Mouse (Mus musculus): ENCODE measurements at regions not wholly inside any gene's neighbourhood (a gene's known extent, or its start where the extent isn't known, plus 50 kb on each side); places are given as distances from the start of the nearest gene placed in this dataset.

DNA sequence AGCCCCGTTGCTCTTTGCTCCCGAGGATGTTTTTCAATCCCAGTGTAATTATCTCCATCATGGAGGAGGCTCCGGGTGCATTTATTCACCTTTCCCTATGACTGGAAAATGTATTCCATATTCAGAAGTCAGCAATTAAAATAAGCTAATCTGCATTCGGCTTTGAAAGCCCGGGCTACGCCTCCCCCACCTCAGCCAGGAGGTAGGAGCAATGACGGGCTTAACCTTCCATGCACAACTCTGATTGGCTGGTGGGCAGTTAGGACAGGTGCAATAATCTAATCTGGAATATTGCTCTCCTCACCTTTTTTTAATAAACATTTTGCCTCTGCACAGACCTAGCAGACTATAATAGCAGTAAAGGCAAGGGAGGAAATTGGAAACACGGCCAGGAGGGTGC is 629.3 kb downstream of the Lmo4 start:
- WGBS (ENCODE audit: insufficient replicate concordance): 83% methylated on average over 8 of the region's 8 CpGs
- Histone ChIP-seq H3K27me3 (ENCODE audit: insufficient read depth, low read length) (no peaks in the 10 kb centered on the region), H3K4me3 (ENCODE audit: low read depth, low read length) (no peak overlapping the region), H3K4me1 (ENCODE audit: insufficient read depth) (no peaks in the 10 kb centered on the region), H3K4me2 (ENCODE audit: low read depth, low read length) (no peak overlapping the region), H3K9me3 (ENCODE audit: low read length) (no peaks in the 10 kb centered on the region), H3K9ac (replicated peaks) (no peak overlapping the region), H3K27ac (ENCODE audit: low read depth) (no peak overlapping the region), H3K36me3 (replicated peaks; ENCODE audit: insufficient read depth, low read length) (no peaks in the 10 kb centered on the region)
- TF ChIP-seq CTCF (IDR thresholded peaks at IDR 0.05; ENCODE audit: low read depth): no peak
- no peak for TF ChIP-seq EP300 (IDR thresholded peaks at IDR 0.05; ENCODE audit: low read depth)
- no peak for DNase-seq
- no peak for ATAC-seq

DNA sequence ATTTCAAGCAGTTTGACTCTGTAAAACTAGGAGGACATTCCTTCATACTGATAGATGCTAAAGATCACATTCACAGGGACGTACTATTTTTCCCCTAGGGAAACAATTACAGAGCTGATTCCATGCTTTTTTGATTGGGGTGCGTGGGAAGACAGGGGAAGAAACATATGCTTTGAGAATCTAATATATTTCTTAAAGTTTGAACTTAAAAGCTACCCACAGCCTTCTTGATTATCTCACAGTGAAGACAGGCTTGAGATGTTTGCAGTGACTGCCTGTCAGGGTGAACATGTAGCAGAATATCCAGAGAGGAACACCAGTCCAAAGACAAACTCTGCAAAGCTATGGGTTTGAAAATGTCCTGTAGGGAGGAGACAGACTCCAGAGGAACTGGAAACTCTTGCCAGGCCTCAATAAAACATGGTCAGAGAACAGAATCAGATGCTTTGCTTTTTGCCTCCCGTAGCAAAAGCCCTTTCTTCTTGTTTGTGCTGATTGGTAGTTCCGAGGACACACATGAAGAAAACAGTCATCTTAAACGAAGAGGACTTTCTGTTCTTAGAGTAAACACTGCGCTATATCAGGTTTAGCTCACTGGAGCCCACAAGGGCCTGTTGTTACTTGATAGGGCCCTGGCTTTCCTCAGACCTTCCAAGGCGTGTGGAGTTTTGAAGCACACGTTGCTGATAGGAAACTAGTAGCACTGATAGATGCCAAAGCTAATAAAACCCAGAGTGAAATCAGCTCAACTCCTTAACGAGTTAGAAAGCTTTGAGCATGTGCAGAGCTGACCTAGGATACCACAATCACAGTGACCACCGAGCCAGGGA is 630.8 kb downstream of the Lmo4 start:
- no peak overlapping the region for H3K4me3 ChIP-seq (ENCODE audit: low read depth, low read length)
- DNase-seq (no peak), ATAC-seq (no peak)
- no peak overlapping the region for H3K9ac ChIP-seq (replicated peaks)
- WGBS (ENCODE audit: insufficient replicate concordance): 58% methylated on average over 10 of the region's 10 CpGs
- H3K27me3 ChIP-seq (ENCODE audit: insufficient read depth, low read length): no peaks in the 10 kb centered on the region
- no peaks in the 10 kb centered on the region for H3K9me3 ChIP-seq (ENCODE audit: low read length)
- H3K4me2 ChIP-seq (ENCODE audit: low read depth, low read length): no peak overlapping the region
- no peak overlapping the region for H3K27ac ChIP-seq (ENCODE audit: low read depth)
- no peaks in the 10 kb centered on the region for H3K36me3 ChIP-seq (replicated peaks; ENCODE audit: insufficient read depth, low read length)
- peak; percentile 68; the same call in 1 of the 2 replicates for TF ChIP-seq EP300 (IDR thresholded peaks at IDR 0.05; ENCODE audit: low read depth)
- TF ChIP-seq CTCF (IDR thresholded peaks at IDR 0.05; ENCODE audit: low read depth): no peak
- no peaks in the 10 kb centered on the region for H3K4me1 ChIP-seq (ENCODE audit: insufficient read depth)

GRCm38 (mm10) chr3:143569930-143570329 is 635.1 kb downstream of the Lmo4 start:
- no peak overlapping the region for H3K9ac ChIP-seq (replicated peaks)
- ATAC-seq: no peak
- WGBS (ENCODE audit: insufficient replicate concordance): 68% methylated on average over 6 of the region's 6 CpGs
- H3K9me3 ChIP-seq (ENCODE audit: low read length): no peaks in the 10 kb centered on the region
- no peak for TF ChIP-seq CTCF (IDR thresholded peaks at IDR 0.05; ENCODE audit: low read depth)
- H3K4me2 ChIP-seq (ENCODE audit: low read depth, low read length): no peak overlapping the region
- H3K27ac ChIP-seq (ENCODE audit: low read depth): no peak overlapping the region
- no peaks in the 10 kb centered on the region for H3K27me3 ChIP-seq (ENCODE audit: insufficient read depth, low read length)
- no peak for DNase-seq
- H3K36me3 ChIP-seq (replicated peaks; ENCODE audit: insufficient read depth, low read length): no peaks in the 10 kb centered on the region
- H3K4me1 ChIP-seq (ENCODE audit: insufficient read depth): no peaks in the 10 kb centered on the region
- H3K4me3 ChIP-seq (ENCODE audit: low read depth, low read length): no peak overlapping the region

GRCm38 (mm10) chr3:143565067-143565466 is 640.0 kb downstream of the Lmo4 start:
- Histone ChIP-seq H3K36me3 (replicated peaks; ENCODE audit: insufficient read depth, low read length) (no peaks in the 10 kb centered on the region), H3K4me1 (ENCODE audit: insufficient read depth) (no peaks in the 10 kb centered on the region), H3K4me2 (ENCODE audit: low read depth, low read length) (no peak overlapping the region), H3K9ac (replicated peaks) (no peak overlapping the region), H3K4me3 (ENCODE audit: low read depth, low read length) (no peak overlapping the region), H3K9me3 (ENCODE audit: low read length) (no peaks in the 10 kb centered on the region), H3K27me3 (ENCODE audit: insufficient read depth, low read length) (no peaks in the 10 kb centered on the region), H3K27ac (ENCODE audit: low read depth) (no peak overlapping the region)
- WGBS (ENCODE audit: insufficient replicate concordance): 67% methylated on average over 4 of the region's 4 CpGs
- no peak for ATAC-seq
- TF ChIP-seq CTCF (IDR thresholded peaks at IDR 0.05; ENCODE audit: low read depth) (no peak), EP300 (IDR thresholded peaks at IDR 0.05; ENCODE audit: low read depth) (no peak)
- no peak for DNase-seq

- no peak overlapping the region for H3K4me2 ChIP-seq (ENCODE audit: low read depth, low read length)
- TF ChIP-seq CTCF (IDR thresholded peaks at IDR 0.05; ENCODE audit: low read depth) (no peak), EP300 (IDR thresholded peaks at IDR 0.05; ENCODE audit: low read depth) (no peak)
- H3K9me3 ChIP-seq (ENCODE audit: low read length): no peaks in the 10 kb centered on the region
- no peak overlapping the region for H3K9ac ChIP-seq (replicated peaks)
- DNase-seq: no peak
- no peaks in the 10 kb centered on the region for H3K27me3 ChIP-seq (ENCODE audit: insufficient read depth, low read length)
- no peak for ATAC-seq
- 50% methylated on average over 3 of the region's 3 CpGs for WGBS (ENCODE audit: insufficient replicate concordance)
- H3K27ac ChIP-seq (ENCODE audit: low read depth): no peak overlapping the region
- no peaks in the 10 kb centered on the region for H3K36me3 ChIP-seq (replicated peaks; ENCODE audit: insufficient read depth, low read length)
- no peak overlapping the region for H3K4me3 ChIP-seq (ENCODE audit: low read depth, low read length)
- H3K4me1 ChIP-seq (ENCODE audit: insufficient read depth): no peaks in the 10 kb centered on the region
These were observed 661.0 kb upstream of the Pkn2 start for GRCm38 (mm10) chr3:143542811-143543210.

- no peak for DNase-seq
These were observed 646.2 kb upstream of the Pkn2 start for GRCm38 (mm10) chr3:143527982-143528381.

More at GRCm38 (mm10) chr3:143527982-143528381, 646.2 kb upstream of the Pkn2 start:
- no peak overlapping the region for H3K4me3 ChIP-seq (ENCODE audit: low read depth, low read length)
- H3K4me1 ChIP-seq (ENCODE audit: insufficient read depth): no peaks in the 10 kb centered on the region
- no peaks in the 10 kb centered on the region for H3K36me3 ChIP-seq (replicated peaks; ENCODE audit: insufficient read depth, low read length)
- H3K27me3 ChIP-seq (ENCODE audit: insufficient read depth, low read length): no peaks in the 10 kb centered on the region
- no peak overlapping the region for H3K27ac ChIP-seq (ENCODE audit: low read depth)
- TF ChIP-seq CTCF (IDR thresholded peaks at IDR 0.05; ENCODE audit: low read depth): no peak
- no peak for TF ChIP-seq EP300 (IDR thresholded peaks at IDR 0.05; ENCODE audit: low read depth)
- H3K4me2 ChIP-seq (ENCODE audit: low read depth, low read length): no peak overlapping the region
- no peak for ATAC-seq
- H3K9me3 ChIP-seq (ENCODE audit: low read length): no peaks in the 10 kb centered on the region
- H3K9ac ChIP-seq (replicated peaks): no peak overlapping the region
- 43% methylated on average over 4 of the region's 4 CpGs for WGBS (ENCODE audit: insufficient replicate concordance)

Measured in liver, postnatal 0 days (tissue).